Comparison of ENCODE assay signal across 23 mouse cellular contexts in the genomic region with DNA sequence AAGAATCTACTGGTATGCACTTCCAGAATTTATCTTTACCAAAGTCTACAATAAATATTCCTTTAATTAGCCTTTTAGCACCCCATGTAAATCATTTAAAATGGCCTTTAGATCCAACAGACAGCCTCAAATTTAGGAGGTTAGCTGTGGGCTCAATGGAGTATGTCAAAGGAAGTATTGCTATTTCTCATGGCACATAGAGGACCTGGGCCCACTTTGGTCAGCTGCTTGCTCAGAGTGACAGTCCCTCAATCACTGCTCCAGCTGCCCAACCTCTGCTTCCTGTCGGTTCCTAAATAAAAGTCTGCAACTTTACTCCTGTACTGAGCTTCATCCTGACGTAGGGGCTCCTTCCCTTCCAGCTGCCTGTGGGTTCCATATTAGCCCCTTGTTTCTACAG.
DNase-seq lines count a peak whose midpoint lies in the region; ATAC-seq lines count a peak whose summit lies in the region.
"Had no signal": no experiment of that assay in that cellular context is flagged by ENCODE, and none has a peak within 500 bp of the region (broad histone marks: within the 10 kb centered on the region; RNA-seq: fewer than 3 reads in every experiment).

No protein-coding gene starts in this region.

- H3K36me3 ChIP-seq in kidney, embryonic 15.5 days = no peaks in the 10 kb centered on the region
- H3K36me3 ChIP-seq in limb, embryonic 10.5 days = no peaks in the 10 kb centered on the region
- no peaks in the 10 kb centered on the region for H3K36me3 ChIP-seq in limb, embryonic 13.5 days
- H3K36me3 ChIP-seq in intestine, embryonic 16.5 days (ENCODE audit: control insufficient read depth, insufficient read depth, low read length) = no peaks in the 10 kb centered on the region
- no peaks in the 10 kb centered on the region for H3K36me3 ChIP-seq in hindbrain, embryonic 16.5 days (ENCODE audit: control insufficient read depth, insufficient read depth, low read length)
- H3K36me3 ChIP-seq: embryonic facial prominence, embryonic 12.5 days; embryonic facial prominence, embryonic 15.5 days; hindbrain, embryonic 12.5 days; hindbrain, embryonic 15.5 days had no signal

- ATAC-seq in kidney, embryonic 15.5 days (replicated peaks; ENCODE audit: low FRiP score) = peak; percentile 49; the same call in 1 of the 2 replicates
- ATAC-seq in limb, embryonic 13.5 days (ENCODE audit: low FRiP score, low read depth) = no peak
- ATAC-seq in intestine, embryonic 16.5 days = no peak
- ATAC-seq in hindbrain, embryonic 16.5 days = no peak
- ATAC-seq: CD4-positive, CD25-positive, alpha-beta regulatory T cell, adult 4 months; forebrain, embryonic 14.5 days; forebrain, postnatal 0 days had no signal

- H3K9me3 ChIP-seq in kidney, embryonic 15.5 days (replicated peaks) = no peaks in the 10 kb centered on the region
- no peaks in the 10 kb centered on the region for H3K9me3 ChIP-seq in limb, embryonic 10.5 days (replicated peaks)
- H3K9me3 ChIP-seq in limb, embryonic 13.5 days = no peaks in the 10 kb centered on the region
- no peaks in the 10 kb centered on the region for H3K9me3 ChIP-seq in intestine, embryonic 16.5 days (ENCODE audit: control insufficient read depth, low read length)
- H3K9me3 ChIP-seq in hindbrain, embryonic 16.5 days (ENCODE audit: control insufficient read depth, low read length) = no peaks in the 10 kb centered on the region
- H3K9me3 ChIP-seq: embryonic facial prominence, embryonic 12.5 days; embryonic facial prominence, embryonic 15.5 days; hindbrain, embryonic 12.5 days; hindbrain, embryonic 15.5 days had no signal

- peak overlapping the region; percentile 32; the same call in 1 of the 2 replicates for H3K27ac ChIP-seq in kidney, embryonic 15.5 days
- peak overlapping the region; percentile 47; the same call in 1 of the 2 replicates for H3K27ac ChIP-seq in limb, embryonic 10.5 days
- H3K27ac ChIP-seq in limb, embryonic 13.5 days = peak overlapping the region; percentile 82
- H3K27ac ChIP-seq in intestine, embryonic 16.5 days (ENCODE audit: low read length) = no peak overlapping the region
- no peak overlapping the region for H3K27ac ChIP-seq in hindbrain, embryonic 16.5 days (ENCODE audit: low read depth, low read length)
- H3K27ac ChIP-seq: embryonic facial prominence, embryonic 12.5 days; embryonic facial prominence, embryonic 15.5 days; gastrocnemius, adult 2 months; hindbrain, embryonic 12.5 days; hindbrain, embryonic 15.5 days had no signal

- no peak overlapping the region for H3K4me3 ChIP-seq in kidney, embryonic 15.5 days (replicated peaks)
- no peak overlapping the region for H3K4me3 ChIP-seq in limb, embryonic 10.5 days
- H3K4me3 ChIP-seq in limb, embryonic 13.5 days = no peak overlapping the region
- no peak overlapping the region for H3K4me3 ChIP-seq in intestine, embryonic 16.5 days (ENCODE audit: low read length)
- no peak overlapping the region for H3K4me3 ChIP-seq in hindbrain, embryonic 16.5 days (ENCODE audit: low read length)
- H3K4me3 ChIP-seq: embryonic facial prominence, embryonic 12.5 days; embryonic facial prominence, embryonic 15.5 days; gastrocnemius, adult 2 months; hindbrain, embryonic 12.5 days; hindbrain, embryonic 15.5 days had no signal

- no peak overlapping the region for H3K9ac ChIP-seq in kidney, embryonic 15.5 days
- no peak overlapping the region for H3K9ac ChIP-seq in limb, embryonic 13.5 days
- H3K9ac ChIP-seq in intestine, embryonic 16.5 days (ENCODE audit: low read depth, low read length) = no peak overlapping the region
- H3K9ac ChIP-seq in hindbrain, embryonic 16.5 days (ENCODE audit: low read depth, low read length) = no peak overlapping the region
- H3K9ac ChIP-seq: embryonic facial prominence, embryonic 12.5 days; embryonic facial prominence, embryonic 15.5 days; forebrain, postnatal 0 days; hindbrain, embryonic 12.5 days; hindbrain, embryonic 15.5 days had no signal

- no peak for DNase-seq in kidney, postnatal 36 days
- no peak for DNase-seq in limb, embryonic 10.5 days (ENCODE audit: low spot score)
- DNase-seq: adrenal gland, adult 2 months; adrenal gland, postnatal 14 days; cerebellum, adult 11 months; cerebellum, adult 2 months; cerebellum, adult 9-11 months; cerebellum, postnatal 25 days; forebrain, postnatal 0 days; gastrocnemius, adult 2 months; gastrocnemius, postnatal 14 days; heart, adult 11 months had no signal

- peaks cover 14% of the 10 kb centered on the region for H3K4me1 ChIP-seq in kidney, embryonic 15.5 days
- H3K4me1 ChIP-seq in limb, embryonic 10.5 days = peaks cover 26% of the 10 kb centered on the region
- peaks cover 22% of the 10 kb centered on the region for H3K4me1 ChIP-seq in limb, embryonic 13.5 days
- no peaks in the 10 kb centered on the region for H3K4me1 ChIP-seq in intestine, embryonic 16.5 days (ENCODE audit: control insufficient read depth, insufficient read depth, low read length)
- H3K4me1 ChIP-seq in hindbrain, embryonic 16.5 days (ENCODE audit: control insufficient read depth, insufficient read depth, low read depth, low read length) = no peaks in the 10 kb centered on the region
- H3K4me1 ChIP-seq: embryonic facial prominence, embryonic 12.5 days; embryonic facial prominence, embryonic 15.5 days; hindbrain, embryonic 12.5 days; hindbrain, embryonic 15.5 days had no signal

- WGBS in kidney, embryonic 15.5 days = 23% methylated on average over 2 of the region's 2 CpGs
- 30% methylated on average over 2 of the region's 2 CpGs for WGBS in limb, embryonic 10.5 days
- 24% methylated on average over 2 of the region's 2 CpGs for WGBS in limb, embryonic 13.5 days
- 61% methylated on average over 2 of the region's 2 CpGs for WGBS in intestine, embryonic 16.5 days
- 81% methylated on average over 2 of the region's 2 CpGs for WGBS in hindbrain, embryonic 16.5 days

- no peak overlapping the region for H3K4me2 ChIP-seq in kidney, embryonic 15.5 days
- peak overlapping the region; percentile 30; the same call in 1 of the 2 replicates for H3K4me2 ChIP-seq in limb, embryonic 13.5 days (replicated peaks)
- no peak overlapping the region for H3K4me2 ChIP-seq in intestine, embryonic 16.5 days (ENCODE audit: low read depth, low read length)
- H3K4me2 ChIP-seq in hindbrain, embryonic 16.5 days (ENCODE audit: low read length) = no peak overlapping the region
- H3K4me2 ChIP-seq: embryonic facial prominence, embryonic 12.5 days; embryonic facial prominence, embryonic 15.5 days; heart, embryonic 11.5 days; hindbrain, embryonic 12.5 days; hindbrain, embryonic 15.5 days had no signal

- H3K27me3 ChIP-seq in kidney, embryonic 15.5 days = no peaks in the 10 kb centered on the region
- H3K27me3 ChIP-seq in limb, embryonic 10.5 days (ENCODE audit: low read depth, poor library complexity, severe bottlenecking) = peaks cover 62% of the 10 kb centered on the region
- 0 out of 2 replicates have a peak, but pooled peaks cover 5% of the 10 kb centered on the region for H3K27me3 ChIP-seq in limb, embryonic 13.5 days
- H3K27me3 ChIP-seq in intestine, embryonic 16.5 days (replicated peaks; ENCODE audit: control insufficient read depth, insufficient read depth, low read length) = no peaks in the 10 kb centered on the region
- no peaks in the 10 kb centered on the region for H3K27me3 ChIP-seq in hindbrain, embryonic 16.5 days (replicated peaks; ENCODE audit: control insufficient read depth, insufficient read depth, low read length)
- H3K27me3 ChIP-seq: embryonic facial prominence, embryonic 12.5 days; embryonic facial prominence, embryonic 15.5 days; hindbrain, embryonic 12.5 days; hindbrain, embryonic 15.5 days had no signal

Comparison
In these comparisons a context has a peak if more than half of its experiments do, and no peak if none do; other contexts are left out.
1. H3K27ac ChIP-seq: peak in kidney, embryonic 15.5 days (single experiment), limb, embryonic 10.5 days (single experiment) and limb, embryonic 13.5 days (single experiment); none in intestine, embryonic 16.5 days (single experiment) and hindbrain, embryonic 16.5 days (single experiment).